Mouse (Mus musculus) G1E-ER4 (cell line): ENCODE results near the gene Iscu. TPM values are rescaled to one million over a fixed set of nuclear protein-coding genes. Genes with fewer than 3 reads are reported as not detected.

Source experiments
- GATA1 ChIP-seq: IDR thresholded peaks from one replicate; pipeline ENCODE4 v1.8.0; 2012; ENCODE audit warnings: low read length, inconsistent platforms
- polyA plus RNA-seq: library from polyadenylated mRNA; stranded (reverse); fragments of >175 nt; gene quantifications from 2 replicates; pipeline ENCODE4 v1.2.3, GENCODE M21; 2012

Iscu gene
- polyA plus RNA-seq, 1 experiment = 65.6 TPM

GRCm38 (mm10) chr5:113776128-113776895, 3.8 kb downstream of the Iscu start:
- TF ChIP-seq GATA1 = no peak

DNA sequence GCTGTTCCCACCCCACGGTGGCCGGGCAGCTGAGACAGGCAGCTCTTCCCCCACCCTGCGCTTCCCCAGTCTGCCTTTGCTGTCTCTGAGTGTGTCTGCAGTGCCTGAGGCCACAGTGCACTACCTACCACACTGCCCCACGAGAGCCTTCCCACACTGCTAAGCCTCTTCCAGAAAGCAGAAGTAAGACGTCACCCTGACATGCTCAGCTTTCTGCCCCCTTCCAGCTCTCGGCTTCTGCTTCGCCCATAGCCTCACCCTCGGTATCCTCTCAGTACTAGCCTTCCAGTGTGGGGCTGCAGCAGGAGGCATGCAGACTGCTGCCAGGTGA, 4.3 kb downstream of the Iscu start:
- TF ChIP-seq GATA1 = no peak

GRCm38 (mm10) chr5:113779569-113779968, 7.0 kb downstream of the Iscu start:
- TF ChIP-seq GATA1 = no peak

DNA sequence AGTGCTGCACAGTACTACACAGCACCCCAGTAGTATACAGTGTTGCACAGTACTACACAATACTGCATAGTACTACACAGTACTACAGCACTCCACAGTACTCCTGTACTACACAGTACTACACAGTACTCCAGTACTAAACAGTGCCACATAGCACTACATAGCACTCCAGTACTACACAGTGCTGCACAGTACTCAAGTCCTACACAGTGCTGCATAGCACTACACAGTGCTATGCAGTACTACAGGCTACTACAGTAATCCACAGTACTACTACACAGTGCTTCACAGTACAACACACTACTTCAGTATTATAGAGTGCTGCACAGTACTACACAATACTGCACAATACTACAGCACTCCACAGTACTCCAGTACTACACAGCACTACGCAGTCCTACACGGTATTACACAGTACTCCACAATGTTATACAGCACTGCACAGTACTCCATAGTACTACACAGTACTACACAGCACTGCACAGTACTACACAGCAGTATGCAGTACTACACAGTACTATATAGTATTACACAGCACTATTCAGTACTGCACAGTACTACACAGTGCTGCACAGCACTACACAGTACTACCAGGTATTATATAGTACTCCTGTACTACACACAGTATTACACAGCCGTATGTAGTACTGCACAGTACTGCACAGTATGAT, 7.7 kb downstream of the Iscu start:
- no peak for TF ChIP-seq GATA1

DNA sequence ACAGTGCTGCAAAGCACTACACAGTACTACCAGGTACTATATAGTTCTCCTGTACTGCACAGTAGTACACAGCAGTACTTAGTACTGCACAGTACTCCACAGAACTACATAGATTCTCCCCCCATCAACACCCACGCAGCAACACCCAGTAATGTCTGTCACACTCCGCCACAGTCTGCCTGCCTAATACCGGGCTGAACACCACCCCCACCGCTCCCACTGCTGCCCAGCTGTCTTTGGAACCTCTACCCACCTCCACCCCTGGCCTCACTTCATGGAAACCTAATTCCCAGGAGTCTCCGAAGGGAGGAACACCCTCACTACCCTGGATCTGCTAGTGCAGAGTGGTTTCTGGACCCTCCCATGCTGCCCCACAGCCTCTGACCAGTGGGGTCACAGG, 8.2 kb downstream of the Iscu start:
- TF ChIP-seq GATA1 = no peak

DNA sequence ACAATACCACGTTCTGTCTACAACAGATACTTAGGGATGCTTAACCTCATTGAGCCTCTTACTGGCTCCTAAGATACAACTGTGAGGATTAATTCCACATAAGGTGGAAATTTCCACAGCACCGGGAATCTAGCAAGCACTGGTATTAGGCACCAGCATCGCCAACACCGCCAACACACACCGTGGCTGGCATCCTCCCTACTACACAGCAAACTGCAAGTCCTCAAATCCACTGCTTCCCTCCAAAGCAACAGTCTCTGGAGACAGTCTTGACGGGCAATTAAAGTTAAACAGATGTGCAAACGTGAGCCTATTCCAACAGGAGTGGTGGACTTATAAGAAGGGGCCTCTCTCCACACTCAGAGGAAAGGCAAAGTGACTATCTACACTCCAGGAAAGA, 8.7 kb downstream of the Iscu start:
- TF ChIP-seq GATA1 = no peak

DNA sequence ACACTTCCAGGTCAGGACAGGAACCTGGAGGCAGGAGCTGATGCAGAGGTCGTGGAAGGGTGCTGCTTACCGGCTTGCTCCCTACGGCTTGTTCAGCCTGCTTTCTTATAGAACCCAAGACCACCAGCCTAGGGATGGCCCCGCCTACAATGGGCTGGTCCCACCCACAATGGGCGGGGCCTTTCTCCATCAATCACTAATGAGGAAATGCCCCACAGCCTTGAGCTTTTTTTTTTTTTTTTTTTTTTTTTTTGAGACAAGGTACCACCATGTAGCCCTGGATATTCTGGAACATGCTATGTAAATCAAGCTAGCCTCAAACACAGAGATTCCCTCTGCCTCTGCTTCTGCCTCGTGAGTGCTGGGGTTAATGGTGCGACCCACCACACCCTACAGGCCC, 9.3 kb downstream of the Iscu start:
- no peak for TF ChIP-seq GATA1

- TF ChIP-seq GATA1 = no peak
These were observed 10.1 kb downstream of the Iscu start for GRCm38 (mm10) chr5:113782624-113783023.

- TF ChIP-seq GATA1 = no peak
These were observed 11.0 kb downstream of the Iscu start for GRCm38 (mm10) chr5:113783581-113784001.

- TF ChIP-seq GATA1 = no peak
These were observed 14.4 kb downstream of the Iscu start for GRCm38 (mm10) chr5:113786985-113787384.

- TF ChIP-seq GATA1 = no peak
These were observed 16.1 kb downstream of the Iscu start for GRCm38 (mm10) chr5:113788645-113789044.

GRCm38 (mm10) chr5:113789075-113789788, 16.7 kb downstream of the Iscu start:
- no peak for TF ChIP-seq GATA1

GRCm38 (mm10) chr5:113790453-113791196, 18.1 kb downstream of the Iscu start:
- no peak for TF ChIP-seq GATA1

DNA sequence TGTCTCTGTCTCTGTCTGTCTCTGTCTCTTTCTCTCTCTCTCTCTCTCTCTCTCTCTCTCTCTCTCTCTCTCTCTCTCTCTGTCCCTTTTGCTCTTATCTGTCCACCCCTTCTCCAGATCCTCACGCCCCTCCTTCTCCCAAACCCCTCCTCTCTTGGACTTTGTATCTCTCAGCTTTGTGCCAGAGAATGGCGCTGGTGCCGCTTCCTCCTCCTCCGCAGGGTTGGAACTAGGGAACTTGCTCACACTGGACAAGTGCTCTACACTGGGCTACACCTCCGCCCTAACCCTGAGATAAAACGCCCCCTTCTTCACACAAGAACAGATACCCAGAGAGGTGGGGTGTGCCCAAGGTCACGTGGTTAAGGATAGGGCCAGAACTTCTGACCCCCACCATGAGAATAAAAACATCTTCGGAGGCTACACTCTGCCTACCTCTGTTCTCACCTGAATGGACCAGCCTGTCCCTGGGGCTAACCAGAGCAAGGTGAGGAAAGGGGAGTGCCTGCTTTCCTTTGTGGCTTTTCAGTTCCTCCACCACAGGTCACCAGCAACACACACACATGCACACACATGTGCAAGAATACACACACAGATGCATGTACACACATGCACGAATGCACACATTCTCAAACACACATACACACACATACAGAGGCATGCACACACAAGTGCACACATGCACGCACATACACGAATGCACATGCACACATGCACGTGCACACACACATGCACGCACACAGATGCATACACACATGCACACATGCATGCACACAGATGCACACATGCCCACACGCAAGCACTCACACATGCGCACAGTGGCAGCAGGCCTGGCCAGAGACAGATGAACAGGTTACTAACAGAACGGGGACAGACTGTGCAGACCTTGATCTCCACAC, 18.9 kb downstream of the Iscu start:
- no peak for TF ChIP-seq GATA1
